Mouse (Mus musculus) c-Kit-positive CD71-positive TER-119-negative erythroid progenitor cells, embryonic 14.5 days (primary cell): ENCODE measurements at regions not wholly inside any gene's neighbourhood (a gene's known extent, or its start where the extent isn't known, plus 50 kb on each side); places are given as distances from the start of the nearest gene placed in this dataset.

Source experiments
- DNase-seq: peaks from one replicate; pipeline ENCODE4 v3.0.0-alpha.2; 2013; ENCODE audit warnings: low read depth

- no peak for DNase-seq
Observed at GRCm38 (mm10) chr8:87417466-87417865, 54.9 kb downstream of the Cbln1 start.

GRCm38 (mm10) chr8:87415051-87415630 lies 57.3 kb downstream of the Cbln1 start:
- no peak for DNase-seq

- DNase-seq, result no peak
Observed at GRCm38 (mm10) chr8:87389016-87389415, 83.4 kb downstream of the Cbln1 start.

- DNase-seq, result no peak
Observed at GRCm38 (mm10) chr8:87383527-87384206, 88.7 kb downstream of the Cbln1 start.

GRCm38 (mm10) chr8:87382311-87382710 lies 90.1 kb downstream of the Cbln1 start:
- no peak for DNase-seq

GRCm38 (mm10) chr8:87380791-87381190 lies 91.6 kb downstream of the Cbln1 start:
- DNase-seq, result no peak

DNA sequence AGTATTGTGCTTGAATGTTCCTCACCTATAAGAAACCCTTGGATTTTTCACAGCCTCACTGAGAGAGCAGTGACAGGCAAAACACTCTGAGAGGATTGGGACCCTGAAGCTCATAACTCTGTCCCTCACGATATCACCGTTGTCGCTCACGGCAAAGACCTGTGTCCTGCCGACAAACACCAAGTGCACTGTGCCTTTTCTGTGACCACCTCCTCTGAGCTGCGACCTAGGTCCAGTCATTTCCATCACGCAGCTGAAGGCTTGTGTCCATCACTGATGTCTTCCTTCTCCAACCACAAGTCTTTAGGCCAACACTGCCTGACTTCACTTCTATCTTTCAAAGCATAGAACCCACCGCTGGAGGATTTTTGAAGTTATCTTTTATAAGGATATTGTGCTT lies 93.1 kb downstream of the Cbln1 start:
- no peak for DNase-seq

DNA sequence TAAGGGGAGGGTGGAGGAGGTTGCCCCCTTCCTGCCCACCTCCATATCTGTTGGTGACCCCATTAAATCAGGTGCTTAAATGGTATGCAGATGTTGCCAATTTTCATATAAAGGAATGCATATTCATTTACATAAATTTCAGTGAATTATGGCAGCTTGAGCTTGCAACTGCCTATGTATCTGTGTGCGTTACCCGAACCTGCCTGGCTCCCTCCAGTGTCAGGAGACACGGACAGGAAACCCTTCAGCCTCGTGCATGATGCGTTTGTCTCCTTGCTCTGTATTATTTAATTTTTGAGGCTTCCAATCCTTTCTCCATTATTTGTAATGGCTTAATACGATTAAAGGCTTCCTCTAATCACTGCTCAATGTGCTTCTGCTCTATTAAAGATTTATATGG lies 98.4 kb downstream of the Cbln1 start:
- no peak for DNase-seq

DNA sequence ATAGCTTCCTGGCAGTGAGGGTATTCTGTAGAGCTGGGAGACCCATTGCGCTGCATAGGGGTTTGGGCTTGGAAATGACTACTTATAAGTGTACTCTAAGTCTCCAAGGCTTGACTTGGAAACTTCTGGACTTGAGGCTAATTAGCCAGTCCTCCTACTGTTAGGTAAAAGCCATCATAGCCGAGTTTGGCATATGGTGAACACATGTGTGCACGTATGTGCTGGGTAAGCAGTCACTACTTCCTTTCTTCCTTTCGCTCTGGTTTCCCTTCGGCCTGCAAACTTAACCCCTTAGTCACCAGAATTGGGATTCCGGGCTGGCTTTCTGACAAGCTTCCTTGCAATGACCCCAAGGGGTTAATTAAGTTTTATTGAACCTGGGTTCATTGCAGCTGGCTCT lies 98.9 kb downstream of the Cbln1 start:
- no peak for DNase-seq

DNA sequence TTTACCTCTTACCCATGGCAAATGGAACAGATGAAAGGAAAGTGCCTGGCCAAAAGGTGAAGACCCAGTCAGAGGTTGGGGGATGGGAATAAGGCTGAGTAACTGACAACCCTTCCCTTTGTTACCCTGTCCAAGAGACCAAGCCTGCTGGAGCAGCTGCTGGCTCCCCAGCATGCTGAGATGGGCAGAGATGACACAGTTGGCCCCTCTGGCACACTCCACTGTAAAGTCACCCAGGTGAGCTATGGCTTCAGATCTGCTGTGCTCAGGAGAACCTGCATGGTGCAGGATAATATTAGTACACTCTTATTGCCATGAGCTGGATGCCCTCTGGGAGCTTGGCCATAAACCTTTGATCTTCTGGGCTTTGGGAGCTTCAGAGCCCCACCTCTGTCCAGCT lies 100.3 kb downstream of the Cbln1 start:
- DNase-seq, result no peak

GRCm38 (mm10) chr8:87370194-87370593 lies 102.2 kb downstream of the Cbln1 start:
- DNase-seq, result no peak

DNA sequence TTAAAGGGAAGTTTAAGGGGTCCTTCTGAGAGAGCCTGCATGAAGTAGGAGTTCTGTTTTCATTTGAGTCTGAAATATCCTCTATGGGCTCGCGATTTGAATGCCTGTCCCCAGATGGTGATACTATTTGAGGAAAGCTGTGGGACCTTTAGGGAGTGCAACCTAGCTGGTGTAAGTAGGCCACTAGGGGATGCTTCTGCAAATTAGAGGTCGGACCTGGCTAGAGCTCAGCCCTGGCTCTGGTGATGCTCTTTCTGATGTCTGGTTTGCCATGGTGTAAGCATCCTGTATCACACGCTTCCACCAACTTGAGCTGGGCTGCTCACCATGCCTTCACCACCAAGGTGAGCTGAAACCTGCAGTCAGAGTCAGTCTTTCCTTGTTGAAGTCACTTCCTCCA lies 121.9 kb downstream of the Cbln1 start:
- no peak for DNase-seq

- no peak for DNase-seq
Observed at GRCm38 (mm10) chr8:87349781-87350181, 122.6 kb downstream of the Cbln1 start.

- no peak for DNase-seq
Observed at GRCm38 (mm10) chr8:87329371-87329770, 143.0 kb downstream of the Cbln1 start.

- no peak for DNase-seq
Observed at GRCm38 (mm10) chr8:87314570-87314969, 157.8 kb downstream of the Cbln1 start.

GRCm38 (mm10) chr8:87311282-87311681 lies 161.1 kb downstream of the Cbln1 start:
- no peak for DNase-seq

GRCm38 (mm10) chr8:87308311-87308710 lies 164.1 kb downstream of the Cbln1 start:
- no peak for DNase-seq

- DNase-seq, result no peak
Observed at GRCm38 (mm10) chr8:87305001-87305400, 167.4 kb downstream of the Cbln1 start.

DNA sequence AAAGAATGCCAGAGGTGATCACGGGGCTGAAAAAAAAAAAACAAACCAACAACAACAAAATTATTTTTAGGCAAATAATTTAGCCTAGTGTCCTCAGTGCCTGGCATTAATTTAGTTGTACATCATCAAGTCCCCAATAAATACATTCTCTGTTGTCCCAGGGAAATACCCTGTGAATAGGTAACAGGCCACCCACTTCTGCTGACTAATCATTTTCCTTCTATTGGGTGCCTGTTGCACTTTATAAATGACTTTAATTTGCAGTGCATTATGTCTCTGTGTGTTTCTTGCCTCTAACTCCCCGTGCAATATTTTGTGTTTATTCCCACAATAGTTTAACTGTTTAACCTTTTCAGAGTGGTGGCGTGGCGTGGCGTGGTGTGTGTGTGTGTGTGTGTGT lies 168.9 kb downstream of the Cbln1 start:
- no peak for DNase-seq

DNA sequence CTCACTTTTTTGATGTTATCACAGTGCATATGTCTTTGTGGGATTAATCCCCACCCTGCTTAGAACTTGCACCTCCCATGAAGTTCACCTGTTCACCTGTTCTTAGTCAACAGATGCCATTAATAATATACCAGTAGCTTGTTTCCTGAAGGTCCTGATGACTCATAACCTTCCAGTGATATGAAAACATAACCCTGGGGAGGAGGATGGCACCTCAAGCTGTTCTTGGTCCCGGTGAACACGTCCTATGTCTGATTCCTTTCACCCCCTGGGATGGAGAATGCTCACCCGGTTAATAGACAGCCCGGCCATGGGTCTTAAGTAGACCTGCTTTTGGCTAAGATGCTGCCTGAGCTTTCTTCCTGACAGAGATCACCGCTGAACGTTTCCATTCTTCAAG lies 174.6 kb downstream of the Cbln1 start:
- DNase-seq, result no peak

- no peak for DNase-seq
Observed at GRCm38 (mm10) chr8:87297331-87297730, 175.1 kb downstream of the Cbln1 start.

- DNase-seq, result no peak
Observed at GRCm38 (mm10) chr8:87286059-87286458, 186.3 kb downstream of the Cbln1 start.

DNA sequence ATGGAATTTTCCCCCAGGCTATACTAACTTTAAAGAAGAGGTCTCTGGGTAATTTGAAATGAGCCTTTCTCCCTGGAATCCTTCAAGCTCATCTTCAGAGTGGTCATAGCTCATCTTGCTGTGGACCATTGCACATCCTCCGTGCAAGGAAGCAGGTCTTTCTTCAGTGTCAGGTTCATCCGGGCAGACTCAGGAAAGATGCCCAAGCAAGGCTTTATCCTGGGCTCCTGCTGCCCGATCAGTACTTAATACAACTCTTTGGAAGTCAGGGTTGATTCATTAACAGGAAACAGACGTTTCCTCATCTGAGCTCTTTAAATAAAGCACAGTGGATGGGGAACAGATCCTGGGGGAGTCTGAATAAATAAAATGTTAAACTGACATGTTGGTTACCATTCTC lies 188.1 kb downstream of the Cbln1 start:
- no peak for DNase-seq

- no peak for DNase-seq
Observed at GRCm38 (mm10) chr8:87282511-87282910, 189.9 kb downstream of the Cbln1 start.
